In genomic region chr3:96284457-96284856, GRCm38 (mm10) we compare ENCODE assay signal across 9 mouse cellular contexts. TPM values are rescaled to one million over a fixed set of nuclear protein-coding genes. Genes with fewer than 3 reads are reported as not detected.
DNase-seq lines count a peak whose midpoint lies in the region; ATAC-seq lines count a peak whose summit lies in the region.
"Had no signal": no experiment of that assay in that cellular context is flagged by ENCODE, and none has a peak within 500 bp of the region (broad histone marks: within the 10 kb centered on the region; RNA-seq: fewer than 3 reads in every experiment).

No protein-coding gene starts in this region.

- WGBS in embryonic facial prominence, embryonic 13.5 days, result 13% methylated on average over 4 of the region's 4 CpGs
- 15% methylated on average over 4 of the region's 4 CpGs for WGBS in limb, embryonic 13.5 days

- DNase-seq in layer of hippocampus, adult 11-12 months (ENCODE audit: low spot score), result peak; percentile 53
- no peak for DNase-seq in layer of hippocampus, postnatal 36 days
- peak; percentile 67 for DNase-seq in MN1 (ENCODE audit: low spot score)
- DNase-seq in cerebellum, adult 11 months, result no peak
- DNase-seq in thymus, postnatal 0 days (ENCODE audit: low spot score), result no peak
- DNase-seq in thymus, postnatal 25 days, result no peak

- H3K4me1 ChIP-seq in embryonic facial prominence, embryonic 13.5 days, result peaks cover 8% of the 10 kb centered on the region; the same call in 1 of the 2 replicates
- H3K4me1 ChIP-seq in limb, embryonic 13.5 days, result no peaks in the 10 kb centered on the region
- H3K4me1 ChIP-seq: liver, embryonic 15.5 days had no signal

- H3K9me3 ChIP-seq in embryonic facial prominence, embryonic 13.5 days, result no peaks in the 10 kb centered on the region
- no peaks in the 10 kb centered on the region for H3K9me3 ChIP-seq in limb, embryonic 13.5 days
- H3K9me3 ChIP-seq: liver, embryonic 15.5 days had no signal

- ATAC-seq in embryonic facial prominence, embryonic 13.5 days (ENCODE audit: insufficient number of reproducible peaks, insufficient read depth, low FRiP score, low TSS enrichment, low read depth), result no peak
- ATAC-seq in limb, embryonic 13.5 days (ENCODE audit: low FRiP score, low read depth), result no peak

- H3K27me3 ChIP-seq in embryonic facial prominence, embryonic 13.5 days, result peaks cover 30% of the 10 kb centered on the region
- peaks cover 21% of the 10 kb centered on the region for H3K27me3 ChIP-seq in limb, embryonic 13.5 days

- no peak overlapping the region for H3K4me3 ChIP-seq in embryonic facial prominence, embryonic 13.5 days
- H3K4me3 ChIP-seq in limb, embryonic 13.5 days, result no peak overlapping the region
- H3K4me3 ChIP-seq: liver, embryonic 15.5 days had no signal

- no peaks in the 10 kb centered on the region for H3K36me3 ChIP-seq in embryonic facial prominence, embryonic 13.5 days
- H3K36me3 ChIP-seq in limb, embryonic 13.5 days, result no peaks in the 10 kb centered on the region
- H3K36me3 ChIP-seq: liver, embryonic 15.5 days had no signal

- H3K4me2 ChIP-seq in embryonic facial prominence, embryonic 13.5 days, result peak overlapping the region; percentile 36
- H3K4me2 ChIP-seq in limb, embryonic 13.5 days (replicated peaks), result peak overlapping the region; percentile 40

- no peak overlapping the region for H3K27ac ChIP-seq in embryonic facial prominence, embryonic 13.5 days
- H3K27ac ChIP-seq in limb, embryonic 13.5 days, result no peak overlapping the region
- H3K27ac ChIP-seq: liver, embryonic 15.5 days had no signal

- peak overlapping the region; percentile 44; the same call in 1 of the 2 replicates for H3K9ac ChIP-seq in embryonic facial prominence, embryonic 13.5 days
- peak overlapping the region; percentile 43 for H3K9ac ChIP-seq in limb, embryonic 13.5 days
- H3K9ac ChIP-seq: liver, embryonic 15.5 days had no signal

RNA-seq across cellular contexts. Expression of gene Fcgr1, which starts 9.3 kb away (rescaled TPM):
- 1 to 10 TPM; 2.4 to 2.5 TPM for total RNA-seq in layer of hippocampus, postnatal 36 days (2021)
- 2.1 and 2.7 TPM in 2 replicates for polyA plus RNA-seq in embryonic facial prominence, embryonic 13.5 days (2015; fragmentation: Nextera tagmentation; extraction: Ambion mirVana)
- 1.7 TPM in 2 replicates for polyA plus RNA-seq in limb, embryonic 13.5 days (2015; fragmentation: Nextera tagmentation; extraction: Ambion mirVana)
- polyA plus RNA-seq in thymus, postnatal 0 days (2015; fragmentation: Nextera tagmentation; extraction: Ambion mirVana), result 3.4 and 5.0 TPM in 2 replicates

RNA-seq across cellular contexts. Expression of gene Hist2h2bb, which starts 14.9 kb away (rescaled TPM):
- total RNA-seq in layer of hippocampus, postnatal 36 days (2021), result 100 to 1,000 TPM; 120 TPM
- polyA plus RNA-seq in embryonic facial prominence, embryonic 13.5 days (2015; fragmentation: Nextera tagmentation; extraction: Ambion mirVana), result 13.8 and 13.9 TPM in 2 replicates
- polyA plus RNA-seq in limb, embryonic 13.5 days (2015; fragmentation: Nextera tagmentation; extraction: Ambion mirVana), result 13.3 and 15.5 TPM in 2 replicates
- polyA plus RNA-seq in thymus, postnatal 0 days (2015; fragmentation: Nextera tagmentation; extraction: Ambion mirVana), result 47.9 and 71.3 TPM in 2 replicates

RNA-seq across cellular contexts. Expression of gene Hist2h3b, which starts 16.0 kb away (rescaled TPM):
- total RNA-seq in layer of hippocampus, postnatal 36 days (2021), result 10 to 100 TPM; 42.9 to 45.4 TPM
- polyA plus RNA-seq in embryonic facial prominence, embryonic 13.5 days (2015; fragmentation: Nextera tagmentation; extraction: Ambion mirVana), result 80.9 and 96.2 TPM in 2 replicates
- 85.5 and 91.9 TPM in 2 replicates for polyA plus RNA-seq in limb, embryonic 13.5 days (2015; fragmentation: Nextera tagmentation; extraction: Ambion mirVana)
- 278 and 396 TPM in 2 replicates for polyA plus RNA-seq in thymus, postnatal 0 days (2015; fragmentation: Nextera tagmentation; extraction: Ambion mirVana)

RNA-seq across cellular contexts. Expression of gene Hist2h4, which starts 21.3 kb away (rescaled TPM):
- 10 to 100 TPM; 27.7 to 30.4 TPM for total RNA-seq in layer of hippocampus, postnatal 36 days (2021)
- 11.2 and 12.5 TPM in 2 replicates for polyA plus RNA-seq in embryonic facial prominence, embryonic 13.5 days (2015; fragmentation: Nextera tagmentation; extraction: Ambion mirVana)
- 15.5 and 16.9 TPM in 2 replicates for polyA plus RNA-seq in limb, embryonic 13.5 days (2015; fragmentation: Nextera tagmentation; extraction: Ambion mirVana)
- polyA plus RNA-seq in thymus, postnatal 0 days (2015; fragmentation: Nextera tagmentation; extraction: Ambion mirVana), result 101 and 145 TPM in 2 replicates

RNA-seq across cellular contexts. Expression of gene Hist2h3c1, which starts 38.0 kb away (rescaled TPM):
- not detected for total RNA-seq in layer of hippocampus, postnatal 36 days (2021)
- polyA plus RNA-seq in embryonic facial prominence, embryonic 13.5 days (2015; fragmentation: Nextera tagmentation; extraction: Ambion mirVana), result 1.5 TPM in 1 of 2 replicates, not detected in the other
- polyA plus RNA-seq in limb, embryonic 13.5 days (2015; fragmentation: Nextera tagmentation; extraction: Ambion mirVana), result 0.73 TPM in 1 of 2 replicates, not detected in the other
- 0.64 and 0.76 TPM in 2 replicates for polyA plus RNA-seq in thymus, postnatal 0 days (2015; fragmentation: Nextera tagmentation; extraction: Ambion mirVana)

Comparison
In these comparisons a context has a peak if more than half of its experiments do, and no peak if none do; other contexts are left out.
1. DNase-seq: peak in layer of hippocampus, adult 11-12 months (single experiment) and MN1 (single experiment); none in layer of hippocampus, postnatal 36 days (0 of 2), cerebellum, adult 11 months (single experiment), thymus, postnatal 0 days (single experiment) and thymus, postnatal 25 days (single experiment).